Mouse (Mus musculus) neural tube, embryonic 11.5 days (tissue): ENCODE data around the gene Smyd3. TPM values are rescaled to one million over a fixed set of nuclear protein-coding genes. Genes with fewer than 3 reads are reported as not detected.

Source experiments
- ATAC-seq: fragments of 200-750 bp; cut with Nextera tagmentation; 2 replicates; pipeline ENCODE4 v1.8.0; 2017; ENCODE audit warnings: moderate number of reproducible peaks, mild to moderate bottlenecking, moderate TSS enrichment, moderate library complexity; ENCODE audit not compliant: insufficient read depth, low FRiP score, low TSS enrichment
- DNase-seq: peaks from one replicate; pipeline ENCODE4 v3.0.0-alpha.2; 2015; ENCODE audit warnings: low spot score
- H3K27ac ChIP-seq: fragments of 300-500 bp; sonication (generic); 2 replicates; pipeline ENCODE4 v1.5.1; 2014; ENCODE audit warnings: low read depth, mild to moderate bottlenecking, low read length
- H3K27me3 ChIP-seq: fragments of 300-500 bp; sonication (generic); 2 replicates; pipeline ENCODE4 v1.6.1; 2014; ENCODE audit warnings: mild to moderate bottlenecking, low read length, mixed read lengths; ENCODE audit not compliant: control insufficient read depth, insufficient read depth
- H3K36me3 ChIP-seq: fragments of 300-500 bp; sonication (generic); 2 replicates; pipeline ENCODE4 v1.6.1; 2014; ENCODE audit warnings: mild to moderate bottlenecking, low read length, moderate library complexity, mixed read lengths; ENCODE audit not compliant: control insufficient read depth, insufficient read depth
- H3K4me1 ChIP-seq: fragments of 300-500 bp; sonication (generic); 2 replicates; pipeline ENCODE4 v1.6.1; 2014; ENCODE audit warnings: low read length, mixed read lengths; ENCODE audit not compliant: control insufficient read depth, insufficient read depth
- H3K4me2 ChIP-seq: fragments of 300-500 bp; sonication (generic); 2 replicates; pipeline ENCODE4 v1.6.1; 2014; ENCODE audit warnings: low read depth, mild to moderate bottlenecking, moderate library complexity
- H3K4me3 ChIP-seq: fragments of 300-500 bp; sonication (generic); 2 replicates; pipeline ENCODE4 v1.5.1; 2014; ENCODE audit warnings: low read depth, low read length
- H3K9ac ChIP-seq: fragments of 300-500 bp; sonication (generic); 2 replicates; pipeline ENCODE4 v1.6.1; 2014; ENCODE audit warnings: mild to moderate bottlenecking, low read length
- H3K9me3 ChIP-seq: fragments of 300-500 bp; sonication (generic); 2 replicates; pipeline ENCODE4 v1.6.1; 2016; ENCODE audit warnings: low read length; ENCODE audit not compliant: control insufficient read depth
- WGBS: fragments of 180-500 bp; shearing (Covaris S2); extraction: QIAGEN DNeasy Blood & Tissue Kit; methylation state at CpG from one replicate; pipeline ENCODE4 v1.1.7; 2014; 5-methylcytosine and 5-hydroxymethylcytosine counted together
- polyA plus RNA-seq: library from polyadenylated mRNA; unstranded; fragments of >200 nt; fragmentation: Nextera tagmentation; extraction: Ambion mirVana; gene quantifications from 2 replicates; pipeline ENCODE4 v1.2.1, GENCODE M21; 2014

Gene Smyd3
- polyA plus RNA-seq, 1 experiment from 2014 or later, result 19.7 TPM

GRCm38 (mm10) chr1:179087033-179087998 lies 430.5 kb downstream of the Smyd3 start:
- DNase-seq (no peak), ATAC-seq (no peak)

GRCm38 (mm10) chr1:179086208-179086607 lies 431.6 kb downstream of the Smyd3 start:
- no peak for ATAC-seq
- H3K4me2 ChIP-seq, result no peak overlapping the region
- H3K4me3 ChIP-seq, result no peak overlapping the region
- H3K4me1 ChIP-seq, result no peaks in the 10 kb centered on the region
- H3K9me3 ChIP-seq, result no peaks in the 10 kb centered on the region
- no peak for DNase-seq
- H3K36me3 ChIP-seq, result no peaks in the 10 kb centered on the region
- WGBS, result 91% methylated on average over 7 of the region's 7 CpGs
- no peak overlapping the region for H3K27ac ChIP-seq
- no peaks in the 10 kb centered on the region for H3K27me3 ChIP-seq
- no peak overlapping the region for H3K9ac ChIP-seq

More at GRCm38 (mm10) chr1:179087033-179087998, 430.5 kb downstream of the Smyd3 start:
- H3K4me2 ChIP-seq, result no peak overlapping the region
- H3K9ac ChIP-seq, result no peak overlapping the region
- H3K4me1 ChIP-seq, result no peaks in the 10 kb centered on the region
- no peaks in the 10 kb centered on the region for H3K36me3 ChIP-seq
- H3K27me3 ChIP-seq, result no peaks in the 10 kb centered on the region
- no peak overlapping the region for H3K4me3 ChIP-seq
- no peaks in the 10 kb centered on the region for H3K9me3 ChIP-seq
- H3K27ac ChIP-seq, result no peak overlapping the region
- WGBS, result 59% methylated on average over 6 of the region's 6 CpGs

- no peak overlapping the region for H3K27ac ChIP-seq
- DNase-seq (no peak), ATAC-seq (no peak)
- H3K4me2 ChIP-seq, result no peak overlapping the region
- no peaks in the 10 kb centered on the region for H3K36me3 ChIP-seq
- H3K4me3 ChIP-seq, result no peak overlapping the region
- no peaks in the 10 kb centered on the region for H3K27me3 ChIP-seq
- H3K9ac ChIP-seq, result no peak overlapping the region
- H3K9me3 ChIP-seq, result no peaks in the 10 kb centered on the region
- no peaks in the 10 kb centered on the region for H3K4me1 ChIP-seq
- WGBS, result 62% methylated on average over 5 of the region's 5 CpGs
These were observed 434.7 kb downstream of the Smyd3 start for GRCm38 (mm10) chr1:179083098-179083497.

- WGBS, result 86% methylated on average over 7 of the region's 7 CpGs
- DNase-seq (no peak), ATAC-seq (no peak)
- Histone ChIP-seq H3K36me3 (no peaks in the 10 kb centered on the region), H3K9me3 (no peaks in the 10 kb centered on the region), H3K27me3 (no peaks in the 10 kb centered on the region), H3K9ac (no peak overlapping the region), H3K4me3 (no peak overlapping the region), H3K27ac (no peak overlapping the region), H3K4me2 (no peak overlapping the region), H3K4me1 (0 out of 2 replicates have a peak, but pooled peaks cover 2% of the 10 kb centered on the region)
These were observed 444.0 kb downstream of the Smyd3 start for GRCm38 (mm10) chr1:179073846-179074245.

GRCm38 (mm10) chr1:179072935-179073654 lies 444.7 kb downstream of the Smyd3 start:
- Histone ChIP-seq H3K27ac (no peak overlapping the region), H3K4me3 (no peak overlapping the region), H3K4me1 (0 out of 2 replicates have a peak, but pooled peaks cover 2% of the 10 kb centered on the region), H3K9me3 (no peaks in the 10 kb centered on the region), H3K4me2 (no peak overlapping the region), H3K27me3 (no peaks in the 10 kb centered on the region), H3K9ac (no peak overlapping the region), H3K36me3 (no peaks in the 10 kb centered on the region)
- ATAC-seq, result no peak
- no peak for DNase-seq
- 45% methylated on average over 11 of the region's 11 CpGs for WGBS

- Histone ChIP-seq H3K4me1 (0 out of 2 replicates have a peak, but pooled peaks cover 2% of the 10 kb centered on the region), H3K4me3 (no peak overlapping the region), H3K27ac (no peak overlapping the region), H3K9me3 (no peaks in the 10 kb centered on the region), H3K9ac (no peak overlapping the region), H3K36me3 (no peaks in the 10 kb centered on the region), H3K4me2 (no peak overlapping the region), H3K27me3 (no peaks in the 10 kb centered on the region)
- no peak for DNase-seq
- WGBS, result 42% methylated on average over 1 of the region's 1 CpGs
- no peak for ATAC-seq
These were observed 445.4 kb downstream of the Smyd3 start for GRCm38 (mm10) chr1:179072406-179072805.

GRCm38 (mm10) chr1:179068990-179069389 lies 448.9 kb downstream of the Smyd3 start:
- Histone ChIP-seq H3K27me3 (no peaks in the 10 kb centered on the region), H3K27ac (no peak overlapping the region), H3K36me3 (no peaks in the 10 kb centered on the region), H3K9me3 (no peaks in the 10 kb centered on the region), H3K4me1 (peaks cover 9% of the 10 kb centered on the region; the same call in 1 of the 2 replicates), H3K4me2 (no peak overlapping the region), H3K4me3 (no peak overlapping the region), H3K9ac (no peak overlapping the region)
- 88% methylated on average over 1 of the region's 1 CpGs for WGBS
- no peak for ATAC-seq
- DNase-seq, result no peak

- no peak overlapping the region for H3K4me3 ChIP-seq
- no peak for ATAC-seq
- no peak overlapping the region for H3K4me2 ChIP-seq
- H3K27me3 ChIP-seq, result no peaks in the 10 kb centered on the region
- no peak for DNase-seq
- no peak overlapping the region for H3K27ac ChIP-seq
- H3K4me1 ChIP-seq, result peaks cover 22% of the 10 kb centered on the region
- 46% methylated on average over 2 of the region's 2 CpGs for WGBS
- no peaks in the 10 kb centered on the region for H3K36me3 ChIP-seq
- no peaks in the 10 kb centered on the region for H3K9me3 ChIP-seq
- H3K9ac ChIP-seq, result no peak overlapping the region
These were observed 452.6 kb downstream of the Smyd3 start for GRCm38 (mm10) chr1:179065294-179065601.
